In the genomic region with DNA sequence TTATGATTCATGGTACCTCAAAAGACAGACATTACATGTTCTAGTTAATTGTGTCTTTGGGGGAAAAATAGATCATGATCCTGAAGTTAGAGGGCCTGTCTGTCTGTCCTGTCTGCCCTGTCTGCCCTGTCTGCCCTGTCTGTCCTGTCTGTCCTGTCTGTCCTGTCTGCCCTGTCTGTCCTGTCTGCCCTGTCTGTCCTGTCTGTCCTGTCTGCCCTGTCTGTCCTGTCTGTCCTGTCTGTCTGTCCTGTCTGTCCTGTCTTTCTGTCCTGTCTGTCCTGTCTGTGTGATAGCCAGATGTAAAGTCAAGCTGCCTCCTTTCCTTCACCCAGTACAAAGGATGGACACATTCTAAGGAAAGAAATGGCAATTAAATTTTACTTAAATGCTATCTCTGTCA, we compare ENCODE assay signal across 8 mouse cellular contexts. TPM values are rescaled to one million over a fixed set of nuclear protein-coding genes. Genes with fewer than 3 reads are reported as not detected.
DNase-seq lines count a peak whose midpoint lies in the region; ATAC-seq and TF ChIP-seq lines count a peak whose summit lies in the region.

No protein-coding gene starts in this region.

- TF ChIP-seq EP300 in liver, embryonic 14.5 days (IDR thresholded peaks at IDR 0.05; ENCODE audit: low read depth): no peak

- no peaks in the 10 kb centered on the region for H3K27me3 ChIP-seq in forebrain, embryonic 16.5 days (replicated peaks; ENCODE audit: control insufficient read depth, insufficient read depth, low read length)
- no peaks in the 10 kb centered on the region for H3K27me3 ChIP-seq in liver, embryonic 14.5 days (ENCODE audit: control insufficient read depth, insufficient read depth, low read length)
- no peaks in the 10 kb centered on the region for H3K27me3 ChIP-seq in splenic B cell, adult 2 months (ENCODE audit: control insufficient read depth, insufficient read depth, low read length, poor library complexity, severe bottlenecking)

- H3K4me2 ChIP-seq in forebrain, embryonic 16.5 days (ENCODE audit: low read length): no peak overlapping the region
- H3K4me2 ChIP-seq in liver, embryonic 14.5 days (ENCODE audit: low read depth): no peak overlapping the region

- no peak overlapping the region for H3K4me3 ChIP-seq in forebrain, embryonic 16.5 days (replicated peaks; ENCODE audit: low read length)
- no peak overlapping the region for H3K4me3 ChIP-seq in liver, embryonic 14.5 days (ENCODE audit: insufficient read depth in 1 of 2, low read depth in 2 of 2, low read length in 2 of 2)

- no peak for TF ChIP-seq CTCF in liver, embryonic 14.5 days (IDR thresholded peaks at IDR 0.05; ENCODE audit: low read depth)

- no peak overlapping the region for H3K9ac ChIP-seq in forebrain, embryonic 16.5 days (replicated peaks; ENCODE audit: low read depth, low read length)
- no peak overlapping the region for H3K9ac ChIP-seq in liver, embryonic 14.5 days (replicated peaks)

- no peaks in the 10 kb centered on the region for H3K36me3 ChIP-seq in forebrain, embryonic 16.5 days (ENCODE audit: control insufficient read depth, insufficient read depth)
- H3K36me3 ChIP-seq in liver, embryonic 14.5 days (replicated peaks; ENCODE audit: control insufficient read depth, insufficient read depth, low read depth): no peaks in the 10 kb centered on the region
- no peaks in the 10 kb centered on the region for H3K36me3 ChIP-seq in splenic B cell, adult 2 months (ENCODE audit: control insufficient read depth, insufficient read depth, low read length, poor library complexity, severe bottlenecking)

- DNase-seq in thymus, postnatal 0 days (ENCODE audit: low spot score): peak; percentile 17
- DNase-seq in thymus, postnatal 4 days: no peak
- peak in 1 of 3 experiments; percentile 28 for DNase-seq in liver, embryonic 14.5 days (ENCODE audit: low read depth in 3 of 3, low spot score in 3 of 3)
- peak; percentile 63 for DNase-seq in splenic B cell, adult 2 months (ENCODE audit: low read depth, low spot score)
- no peak for DNase-seq in layer of hippocampus, adult 8-10 months (ENCODE audit: low spot score in 2 of 2)
- no peak for DNase-seq in layer of hippocampus, postnatal 25 days (ENCODE audit: extremely low spot score in 1 of 2, low spot score in 1 of 2)
- no peak for DNase-seq in cerebellum, adult 8-10 months

- H3K9me3 ChIP-seq in forebrain, embryonic 16.5 days (ENCODE audit: control insufficient read depth, low read length): no peaks in the 10 kb centered on the region
- no peaks in the 10 kb centered on the region for H3K9me3 ChIP-seq in liver, embryonic 14.5 days (ENCODE audit: control insufficient read depth, low read length)

- H3K4me1 ChIP-seq in forebrain, embryonic 16.5 days (replicated peaks; ENCODE audit: control insufficient read depth, insufficient read depth, low read length): no peaks in the 10 kb centered on the region
- H3K4me1 ChIP-seq in liver, embryonic 14.5 days (replicated peaks; ENCODE audit: control insufficient read depth in 2 of 2, insufficient read depth in 2 of 2, low read length in 1 of 2): no peaks in the 10 kb centered on the region

- no peak overlapping the region for H3K27ac ChIP-seq in forebrain, embryonic 16.5 days (ENCODE audit: low read length)
- no peak overlapping the region for H3K27ac ChIP-seq in liver, embryonic 14.5 days

- ATAC-seq in forebrain, embryonic 16.5 days: peak; percentile 52; the same call in 1 of the 2 replicates
- ATAC-seq in liver, embryonic 14.5 days (ENCODE audit: insufficient read depth): peak; percentile 43; the same call in 1 of the 2 replicates

RNA-seq across cellular contexts. Expression of a gene that starts 56.0 kb away (rescaled TPM):
- 63.7 and 79.1 TPM in 2 replicates for polyA plus RNA-seq in thymus, postnatal 0 days (2015; fragmentation: Nextera tagmentation; extraction: Ambion mirVana)
- polyA plus RNA-seq in forebrain, embryonic 16.5 days (2015; fragmentation: Nextera tagmentation; extraction: Ambion mirVana): 235 and 271 TPM in 2 replicates
- polyA plus RNA-seq in liver, embryonic 14.5 days (2012; rRNA removed): 0.39 and 1.9 TPM in 2 replicates
- polyA plus RNA-seq in liver, embryonic 14.5 days (2014; fragmentation: Nextera tagmentation; extraction: Ambion mirVana): 0.42 and 0.57 TPM in 2 replicates
- 10 to 100 TPM; 73.9 to 89.3 (median 84.1) TPM for total RNA-seq in layer of hippocampus, adult 8-10 months (2022)
- total RNA-seq in layer of hippocampus, postnatal 25 days (2021): 10 to 100 TPM; 77.1 to 88.6 TPM

Comparison
In these comparisons a context has a peak if more than half of its experiments do, and no peak if none do; other contexts are left out.
1. DNase-seq: peak in thymus, postnatal 0 days (single experiment) and splenic B cell, adult 2 months (single experiment); none in thymus, postnatal 4 days (single experiment), layer of hippocampus, adult 8-10 months (0 of 2), layer of hippocampus, postnatal 25 days (0 of 2) and cerebellum, adult 8-10 months (single experiment).
2. RNA of a gene that starts 56.0 kb away (polyA plus RNA-seq): 235 to 271 TPM in forebrain, embryonic 16.5 days and 63.7 to 79.1 TPM in thymus, postnatal 0 days; 0.39 to 1.9 TPM in liver, embryonic 14.5 days; every median in the first group is over 10 times any median in the second.